Mouse (Mus musculus): ENCODE measurements around the gene Pdzd7. TPM values are rescaled to one million over a fixed set of nuclear protein-coding genes. Genes with fewer than 3 reads are reported as not detected.

The Pdzd7 gene
- polyA plus RNA-seq, 1 experiment from 2014 or later = 0.48 TPM

DNA sequence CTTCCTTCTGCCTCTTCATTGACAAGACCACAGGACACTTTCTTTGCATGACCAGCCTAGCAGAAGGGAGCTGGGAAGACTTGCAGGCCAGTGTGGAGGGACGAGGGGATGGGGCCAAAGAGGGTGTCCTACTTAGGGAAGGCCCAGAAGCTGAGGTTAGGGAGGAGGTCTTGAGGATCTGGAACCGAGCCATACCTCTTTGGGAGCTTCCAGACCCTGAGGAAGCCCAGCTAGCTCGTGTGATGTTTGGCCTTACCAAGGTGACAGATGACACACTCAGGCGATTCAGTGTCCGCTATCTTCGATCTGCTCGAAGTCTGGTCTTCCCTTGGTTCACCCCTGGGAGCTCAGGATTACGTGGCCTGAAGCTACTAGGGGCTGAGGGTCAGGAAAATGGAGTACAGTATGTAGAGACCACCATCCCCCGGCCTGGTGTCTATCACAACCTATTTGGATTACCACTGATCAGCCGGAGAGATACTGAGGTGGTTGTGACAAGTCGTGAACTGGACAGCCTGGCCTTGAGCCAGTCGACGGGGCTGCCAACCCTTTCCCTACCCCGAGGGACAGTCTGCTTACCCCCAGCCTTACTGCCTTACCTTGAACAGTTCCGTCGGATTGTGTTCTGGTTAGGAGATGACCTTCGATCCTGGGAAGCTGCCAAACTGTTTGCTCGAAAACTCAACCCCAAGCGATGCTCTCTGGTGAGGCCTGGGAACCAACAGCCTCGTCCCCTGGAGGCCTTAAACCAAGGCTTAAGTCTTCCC is 37.9 kb downstream of the Pdzd7 start:
- Histone ChIP-seq H3K9ac (ENCODE audit: low read length) (peak overlapping the region; percentile 91), H3K27me3 (ENCODE audit: control insufficient read depth, insufficient read depth, low read length) (no peaks in the 10 kb centered on the region), H3K4me3 (replicated peaks; ENCODE audit: low read length) (peak overlapping the region; percentile 99), H3K4me1 (ENCODE audit: control insufficient read depth, insufficient read depth, low read length) (peaks cover 18% of the 10 kb centered on the region), H3K9me3 (replicated peaks; ENCODE audit: control insufficient read depth, low read length) (no peaks in the 10 kb centered on the region), H3K36me3 (ENCODE audit: control insufficient read depth, insufficient read depth, low read length) (peaks cover 10% of the 10 kb centered on the region; the same call in 1 of the 2 replicates), H3K4me2 (ENCODE audit: low read depth, low read length) (peak overlapping the region; percentile 75), H3K27ac (ENCODE audit: low read length) (no peak overlapping the region)
- ATAC-seq (ENCODE audit: insufficient read depth, low FRiP score) = no peak
- 82% methylated on average over 20 of the region's 20 CpGs for WGBS

GRCm38 (mm10) chr19:45007021-45007420 is 38.5 kb downstream of the Pdzd7 start:
- ATAC-seq (ENCODE audit: insufficient read depth, low FRiP score) = no peak
- Histone ChIP-seq H3K4me3 (replicated peaks; ENCODE audit: low read length) (peak overlapping the region; percentile 99), H3K4me2 (ENCODE audit: low read depth, low read length) (peak overlapping the region; percentile 75), H3K27me3 (ENCODE audit: control insufficient read depth, insufficient read depth, low read length) (no peaks in the 10 kb centered on the region), H3K36me3 (ENCODE audit: control insufficient read depth, insufficient read depth, low read length) (peaks cover 10% of the 10 kb centered on the region; the same call in 1 of the 2 replicates), H3K4me1 (ENCODE audit: control insufficient read depth, insufficient read depth, low read length) (peaks cover 18% of the 10 kb centered on the region), H3K9me3 (replicated peaks; ENCODE audit: control insufficient read depth, low read length) (no peaks in the 10 kb centered on the region), H3K27ac (ENCODE audit: low read length) (peak overlapping the region; percentile 82), H3K9ac (ENCODE audit: low read length) (peak overlapping the region; percentile 91)
- WGBS = 28% methylated on average over 17 of the region's 17 CpGs

- Histone ChIP-seq H3K4me3 (replicated peaks; ENCODE audit: low read length) (peak within 1 kb of the TSS; percentile 99), H3K4me2 (ENCODE audit: low read depth, low read length) (peak within 1 kb of the TSS; percentile 75), H3K4me1 (ENCODE audit: control insufficient read depth, insufficient read depth, low read length) (peaks cover 18% of the 10 kb centered on the region), H3K36me3 (ENCODE audit: control insufficient read depth, insufficient read depth, low read length) (peaks cover 8% of the 10 kb centered on the region; the same call in 1 of the 2 replicates), H3K27me3 (ENCODE audit: control insufficient read depth, insufficient read depth, low read length) (no peaks in the 10 kb centered on the region), H3K9me3 (replicated peaks; ENCODE audit: control insufficient read depth, low read length) (no peaks in the 10 kb centered on the region), H3K27ac (ENCODE audit: low read length) (peak within 1 kb of the TSS; percentile 82), H3K9ac (ENCODE audit: low read length) (peak within 1 kb of the TSS; percentile 91)
- WGBS = under 1% methylated on average over 82 of the region's 82 CpGs
- peak; percentile 92 for ATAC-seq (ENCODE audit: insufficient read depth, low FRiP score)
Measured at GRCm38 (mm10) chr19:45005957-45006712, 39.4 kb downstream of the Pdzd7 start, which contains the start of gene Mrpl43. Mrpl43 (minus strand) TSS chr19:45006442.

DNA sequence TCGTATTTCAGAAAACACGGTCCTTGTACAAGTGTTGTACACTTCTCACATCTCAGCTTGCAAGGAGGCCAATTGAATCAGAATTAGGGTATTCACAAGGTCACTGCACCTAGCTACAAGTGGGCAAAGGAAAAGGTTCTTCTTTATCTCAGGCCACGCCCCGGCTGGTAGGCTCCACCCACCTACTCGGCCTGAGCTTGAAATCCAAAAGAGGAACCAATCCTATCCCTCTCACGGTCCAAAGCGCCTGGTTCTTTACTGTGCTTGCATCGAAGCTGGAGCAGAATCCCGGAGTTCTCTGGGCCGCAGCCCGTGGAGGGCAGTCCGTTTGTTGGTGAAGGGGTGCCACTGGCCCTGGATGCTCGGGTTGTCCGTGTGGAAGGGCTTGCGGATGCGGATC is 40.1 kb downstream of the Pdzd7 start, which contains the start of gene Twnk:
Gene Twnk (plus strand): TSS at position 220 of the 400 bp plus-strand sequence.
- Histone ChIP-seq H3K9ac (ENCODE audit: low read length) (peak within 1 kb of the TSS; percentile 91), H3K27me3 (ENCODE audit: control insufficient read depth, insufficient read depth, low read length) (no peaks in the 10 kb centered on the region), H3K27ac (ENCODE audit: low read length) (peak within 1 kb of the TSS; percentile 82), H3K4me2 (ENCODE audit: low read depth, low read length) (peak within 1 kb of the TSS; percentile 75), H3K4me3 (replicated peaks; ENCODE audit: low read length) (peak within 1 kb of the TSS; percentile 99), H3K36me3 (ENCODE audit: control insufficient read depth, insufficient read depth, low read length) (0 out of 2 replicates have a peak, but pooled peaks cover 1% of the 10 kb centered on the region), H3K4me1 (ENCODE audit: control insufficient read depth, insufficient read depth, low read length) (peaks cover 18% of the 10 kb centered on the region), H3K9me3 (replicated peaks; ENCODE audit: control insufficient read depth, low read length) (no peaks in the 10 kb centered on the region)
- no peak for ATAC-seq (ENCODE audit: insufficient read depth, low FRiP score)
- 10% methylated on average over 16 of the region's 16 CpGs for WGBS

DNA sequence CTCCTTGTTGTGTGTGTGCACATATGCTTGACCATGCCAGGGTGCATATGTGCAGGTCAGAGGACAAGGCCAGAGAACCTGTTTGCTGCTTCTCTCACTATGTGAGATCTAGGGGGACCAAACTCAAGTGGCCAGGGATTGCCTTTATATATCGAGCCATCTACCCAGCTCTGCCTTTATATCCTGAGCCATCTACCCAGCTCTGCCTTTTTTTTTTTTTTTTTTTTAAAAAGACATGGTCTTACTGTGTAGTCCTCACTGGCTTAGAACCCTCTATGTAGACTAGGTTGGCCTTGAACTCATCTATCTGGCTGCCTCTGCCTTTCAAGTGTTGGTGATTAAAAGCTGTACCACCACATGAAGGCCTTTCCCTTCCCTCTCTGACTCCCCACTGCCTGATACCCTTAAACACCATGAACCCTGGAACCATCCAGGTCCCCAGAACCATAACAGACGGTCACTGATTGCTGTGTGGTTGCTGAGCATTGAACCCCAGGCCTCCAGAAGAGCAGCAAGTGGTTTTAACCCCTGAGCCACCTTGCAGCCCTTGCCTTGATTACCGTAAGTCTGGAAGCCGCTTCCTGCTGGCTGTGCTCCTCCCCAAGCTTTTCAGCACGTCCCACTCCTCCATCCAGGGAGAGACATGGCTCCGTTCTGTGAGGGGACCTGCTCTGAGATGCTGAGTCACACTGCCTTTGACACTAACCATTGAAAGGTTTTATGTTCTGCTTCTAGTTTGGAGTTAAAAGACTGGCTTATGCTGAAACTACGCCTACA is 41.6 kb downstream of the Pdzd7 start:
- ATAC-seq (ENCODE audit: insufficient read depth, low FRiP score) = no peak
- H3K4me2 ChIP-seq (ENCODE audit: low read depth, low read length) = no peak overlapping the region

GRCm38 (mm10) chr19:45002301-45002700 is 43.2 kb downstream of the Pdzd7 start:
- peaks cover 13% of the 10 kb centered on the region for H3K4me1 ChIP-seq (ENCODE audit: control insufficient read depth, insufficient read depth, low read length)
- H3K4me3 ChIP-seq (replicated peaks; ENCODE audit: low read length) = no peak overlapping the region
- ATAC-seq (ENCODE audit: insufficient read depth, low FRiP score) = no peak
- H3K4me2 ChIP-seq (ENCODE audit: low read depth, low read length) = no peak overlapping the region
- no peaks in the 10 kb centered on the region for H3K9me3 ChIP-seq (replicated peaks; ENCODE audit: control insufficient read depth, low read length)
- no peaks in the 10 kb centered on the region for H3K36me3 ChIP-seq (ENCODE audit: control insufficient read depth, insufficient read depth, low read length)
- no peaks in the 10 kb centered on the region for H3K27me3 ChIP-seq (ENCODE audit: control insufficient read depth, insufficient read depth, low read length)
- no peak overlapping the region for H3K27ac ChIP-seq (ENCODE audit: low read length)
- 69% methylated on average over 3 of the region's 3 CpGs for WGBS
- no peak overlapping the region for H3K9ac ChIP-seq (ENCODE audit: low read length)

More for the DNA sequence above, 41.6 kb downstream of the Pdzd7 start:
- 86% methylated on average over 7 of the region's 7 CpGs for WGBS
- H3K27ac ChIP-seq (ENCODE audit: low read length) = no peak overlapping the region
- no peak overlapping the region for H3K9ac ChIP-seq (ENCODE audit: low read length)
- H3K36me3 ChIP-seq (ENCODE audit: control insufficient read depth, insufficient read depth, low read length) = no peaks in the 10 kb centered on the region
- H3K27me3 ChIP-seq (ENCODE audit: control insufficient read depth, insufficient read depth, low read length) = no peaks in the 10 kb centered on the region
- H3K9me3 ChIP-seq (replicated peaks; ENCODE audit: control insufficient read depth, low read length) = no peaks in the 10 kb centered on the region
- no peak overlapping the region for H3K4me3 ChIP-seq (replicated peaks; ENCODE audit: low read length)
- peaks cover 18% of the 10 kb centered on the region for H3K4me1 ChIP-seq (ENCODE audit: control insufficient read depth, insufficient read depth, low read length)

GRCm38 (mm10) chr19:44999647-45000046 is 45.9 kb downstream of the Pdzd7 start:
- no peak for ATAC-seq (ENCODE audit: insufficient read depth, low FRiP score)
- Histone ChIP-seq H3K36me3 (ENCODE audit: control insufficient read depth, insufficient read depth, low read length) (no peaks in the 10 kb centered on the region), H3K9me3 (replicated peaks; ENCODE audit: control insufficient read depth, low read length) (no peaks in the 10 kb centered on the region), H3K4me3 (replicated peaks; ENCODE audit: low read length) (no peak overlapping the region), H3K4me2 (ENCODE audit: low read depth, low read length) (no peak overlapping the region), H3K27ac (ENCODE audit: low read length) (no peak overlapping the region), H3K27me3 (ENCODE audit: control insufficient read depth, insufficient read depth, low read length) (no peaks in the 10 kb centered on the region), H3K4me1 (ENCODE audit: control insufficient read depth, insufficient read depth, low read length) (no peaks in the 10 kb centered on the region), H3K9ac (ENCODE audit: low read length) (no peak overlapping the region)
- WGBS = 85% methylated on average over 8 of the region's 8 CpGs

DNA sequence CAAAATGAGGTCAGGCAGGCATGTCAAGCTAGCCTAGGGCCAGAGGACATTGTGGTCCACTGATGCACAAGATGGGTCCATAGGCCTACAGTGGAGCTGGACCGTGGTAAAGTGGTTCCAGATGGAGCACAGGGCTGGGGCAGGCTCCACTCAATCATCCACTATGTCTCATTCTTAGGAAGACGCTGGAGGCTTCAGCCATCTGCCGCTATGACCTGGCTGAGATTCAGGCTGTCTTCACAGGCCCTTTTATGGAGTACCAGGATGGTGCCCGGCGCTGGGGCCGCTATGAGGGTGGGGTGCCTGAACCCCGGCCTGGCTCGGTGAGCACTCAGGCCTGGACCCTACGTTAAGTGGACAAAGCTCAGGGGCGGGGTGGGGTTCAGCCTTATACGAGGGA is 47.7 kb downstream of the Pdzd7 start:
- 72% methylated on average over 11 of the region's 11 CpGs for WGBS
- no peaks in the 10 kb centered on the region for H3K36me3 ChIP-seq (ENCODE audit: control insufficient read depth, insufficient read depth, low read length)
- H3K4me3 ChIP-seq (replicated peaks; ENCODE audit: low read length) = no peak overlapping the region
- no peaks in the 10 kb centered on the region for H3K9me3 ChIP-seq (replicated peaks; ENCODE audit: control insufficient read depth, low read length)
- no peaks in the 10 kb centered on the region for H3K27me3 ChIP-seq (ENCODE audit: control insufficient read depth, insufficient read depth, low read length)
- no peak overlapping the region for H3K9ac ChIP-seq (ENCODE audit: low read length)
- no peaks in the 10 kb centered on the region for H3K4me1 ChIP-seq (ENCODE audit: control insufficient read depth, insufficient read depth, low read length)
- no peak overlapping the region for H3K27ac ChIP-seq (ENCODE audit: low read length)
- H3K4me2 ChIP-seq (ENCODE audit: low read depth, low read length) = no peak overlapping the region
- no peak for ATAC-seq (ENCODE audit: insufficient read depth, low FRiP score)

Measured in stomach, embryonic 16.5 days (tissue).